Mouse (Mus musculus) kidney, adult 2 months (tissue): ENCODE results near the gene Cdh16.

ENCODE experiments used
- CTCF ChIP-seq: fragments of 200-500 bp; conservative IDR thresholded peaks from 2 replicates; pipeline ENCODE4 v1.5.1; 2011; ENCODE audit warnings: low read depth, mild to moderate bottlenecking, control low read depth, low read length, moderate library complexity, mixed read lengths; ENCODE audit not compliant: insufficient read depth, insufficient read length
- POLR2A ChIP-seq: fragments of 200-500 bp; IDR thresholded peaks from one replicate; pipeline ENCODE4 v1.6.1; 2011; ENCODE audit warnings: low read depth, low read length, control low read depth

GRCm38 (mm10) chr8:104590284-104590683, 33.9 kb downstream of the Cdh16 start:
- TF ChIP-seq CTCF (no peak), POLR2A (no peak)
